Mouse (Mus musculus): ENCODE results near the gene Col1a2. TPM values are rescaled to one million over a fixed set of nuclear protein-coding genes. Genes with fewer than 3 reads are reported as not detected.

Gene Col1a2
- polyA plus RNA-seq, 1 experiment, result 11.9 TPM

DNA sequence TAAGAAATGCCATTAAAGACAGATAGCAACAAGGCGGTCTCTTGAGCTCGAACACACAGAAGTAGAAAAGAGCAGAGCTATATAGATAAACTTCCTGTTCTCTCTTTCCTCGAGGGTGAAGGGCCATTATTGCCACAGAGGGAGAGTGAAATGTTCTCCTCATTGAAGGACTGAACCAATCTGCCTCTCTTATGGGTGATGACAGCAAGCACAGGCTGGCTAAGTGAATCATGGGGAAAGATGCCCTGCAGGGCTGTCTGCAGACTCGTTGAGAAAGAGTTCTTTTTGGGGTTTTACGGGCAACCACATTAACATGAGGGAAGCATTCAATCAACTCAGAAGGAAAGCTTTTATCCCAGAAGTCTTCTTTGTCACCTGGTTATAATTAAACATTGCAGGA lies 75.0 kb downstream of the Col1a2 start:
- no peak for DNase-seq (ENCODE audit: extremely low spot score in 1 of 2, low spot score in 1 of 2)

DNA sequence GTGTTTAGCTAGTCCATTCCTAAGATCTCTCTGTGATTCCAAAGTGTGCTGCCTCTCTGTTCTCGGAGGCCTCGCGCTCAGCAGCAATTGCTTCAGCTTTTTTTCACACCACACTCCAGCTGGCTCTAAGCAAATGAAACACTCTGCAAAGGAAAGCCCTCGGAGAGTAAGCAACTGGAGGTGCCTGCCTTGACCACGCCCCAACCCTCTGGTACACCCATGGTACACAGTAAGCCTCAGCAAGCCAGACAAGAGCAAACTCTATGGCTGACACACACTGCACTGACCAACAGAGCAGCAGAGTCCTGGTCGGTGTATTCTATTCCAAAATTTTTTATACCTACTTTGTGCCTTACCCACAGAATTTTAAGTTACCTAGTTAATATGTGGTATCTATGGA lies 78.9 kb downstream of the Col1a2 start:
- no peak for DNase-seq (ENCODE audit: extremely low spot score in 1 of 2, low spot score in 1 of 2)

DNA sequence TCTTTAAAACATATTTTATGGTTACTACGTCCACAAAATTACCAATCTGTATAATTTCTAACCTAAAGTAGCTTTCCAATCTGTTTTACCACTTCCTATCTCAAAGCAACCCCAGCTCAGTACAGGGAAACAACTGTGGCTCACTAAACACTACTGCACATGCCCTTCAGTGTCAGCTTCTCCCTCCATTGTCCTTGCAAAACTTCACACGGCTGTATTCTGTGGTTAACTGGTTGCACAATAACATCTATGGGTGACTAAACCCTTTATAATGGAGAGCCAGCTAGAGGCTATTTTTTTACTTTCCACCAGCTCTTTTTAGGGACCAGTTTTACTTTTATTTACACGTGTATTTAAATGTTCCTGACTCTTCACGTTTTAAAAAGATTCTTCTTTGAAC lies 83.3 kb downstream of the Col1a2 start:
- no peak for DNase-seq (ENCODE audit: extremely low spot score in 1 of 2, low spot score in 1 of 2)

DNA sequence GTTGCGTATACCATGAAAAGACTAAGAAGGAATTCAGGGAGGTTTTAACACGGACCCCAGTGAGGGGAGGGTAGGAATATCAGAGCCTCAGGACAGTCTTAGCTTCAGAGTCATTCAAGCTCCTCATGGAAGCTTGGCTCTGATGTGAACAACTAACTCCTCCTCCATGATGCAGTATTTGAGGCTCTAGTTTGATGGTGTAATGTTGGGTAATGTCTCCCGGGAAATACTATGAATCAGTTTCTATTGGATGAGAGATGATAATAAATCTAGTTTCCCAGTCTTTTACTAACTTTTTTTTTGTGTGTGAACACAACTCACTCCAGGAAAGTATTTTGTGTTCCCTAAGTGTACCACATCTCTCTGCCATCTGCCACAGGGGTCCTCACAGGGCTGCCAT lies 84.1 kb downstream of the Col1a2 start:
- DNase-seq (ENCODE audit: extremely low spot score in 1 of 2, low spot score in 1 of 2), result no peak

DNA sequence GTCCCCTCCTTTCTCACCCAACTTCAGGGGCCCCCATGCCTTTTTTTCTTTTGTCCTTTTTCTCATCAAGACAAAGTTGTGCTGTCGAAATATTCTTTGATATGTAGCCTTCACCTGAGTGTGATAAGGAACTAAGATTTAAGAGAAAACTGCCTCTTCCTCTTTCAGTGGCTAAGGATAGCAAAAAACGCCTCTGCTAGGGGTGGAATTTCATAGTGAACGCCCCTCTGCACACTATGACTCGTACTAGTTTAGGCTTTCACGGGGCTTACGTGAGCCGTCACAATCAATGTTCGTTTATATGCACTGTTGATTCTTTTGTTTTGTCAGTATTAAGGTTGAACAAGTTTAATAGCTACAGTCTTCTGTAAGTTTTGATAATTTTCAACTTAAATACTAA lies 85.5 kb downstream of the Col1a2 start:
- no peak for DNase-seq (ENCODE audit: extremely low spot score in 1 of 2, low spot score in 1 of 2)

Other genes with a start within 250 kb of the Col1a2 start
- gene Casd1, start 96.0 kb downstream of the Col1a2 start, polyA plus RNA-seq (2012; rRNA removed), result 41.5 and 46.0 TPM in 2 replicates
- gene Sgce, start 242.4 kb downstream of the Col1a2 start, polyA plus RNA-seq (2012; rRNA removed), result 31.9 and 32.7 TPM in 2 replicates
- gene Peg10, start 242.5 kb downstream of the Col1a2 start, polyA plus RNA-seq (2012; rRNA removed), result 6.4 and 7.9 TPM in 2 replicates

Measured in frontal cortex, adult 2 months (tissue).